Mouse (Mus musculus): ENCODE measurements around the gene Acsl1. TPM values are rescaled to one million over a fixed set of nuclear protein-coding genes. Genes with fewer than 3 reads are reported as not detected.

The Acsl1 gene
- polyA plus RNA-seq (2015; fragmentation: Nextera tagmentation; extraction: Ambion mirVana) = 12.2 and 12.3 TPM in 2 replicates

DNA sequence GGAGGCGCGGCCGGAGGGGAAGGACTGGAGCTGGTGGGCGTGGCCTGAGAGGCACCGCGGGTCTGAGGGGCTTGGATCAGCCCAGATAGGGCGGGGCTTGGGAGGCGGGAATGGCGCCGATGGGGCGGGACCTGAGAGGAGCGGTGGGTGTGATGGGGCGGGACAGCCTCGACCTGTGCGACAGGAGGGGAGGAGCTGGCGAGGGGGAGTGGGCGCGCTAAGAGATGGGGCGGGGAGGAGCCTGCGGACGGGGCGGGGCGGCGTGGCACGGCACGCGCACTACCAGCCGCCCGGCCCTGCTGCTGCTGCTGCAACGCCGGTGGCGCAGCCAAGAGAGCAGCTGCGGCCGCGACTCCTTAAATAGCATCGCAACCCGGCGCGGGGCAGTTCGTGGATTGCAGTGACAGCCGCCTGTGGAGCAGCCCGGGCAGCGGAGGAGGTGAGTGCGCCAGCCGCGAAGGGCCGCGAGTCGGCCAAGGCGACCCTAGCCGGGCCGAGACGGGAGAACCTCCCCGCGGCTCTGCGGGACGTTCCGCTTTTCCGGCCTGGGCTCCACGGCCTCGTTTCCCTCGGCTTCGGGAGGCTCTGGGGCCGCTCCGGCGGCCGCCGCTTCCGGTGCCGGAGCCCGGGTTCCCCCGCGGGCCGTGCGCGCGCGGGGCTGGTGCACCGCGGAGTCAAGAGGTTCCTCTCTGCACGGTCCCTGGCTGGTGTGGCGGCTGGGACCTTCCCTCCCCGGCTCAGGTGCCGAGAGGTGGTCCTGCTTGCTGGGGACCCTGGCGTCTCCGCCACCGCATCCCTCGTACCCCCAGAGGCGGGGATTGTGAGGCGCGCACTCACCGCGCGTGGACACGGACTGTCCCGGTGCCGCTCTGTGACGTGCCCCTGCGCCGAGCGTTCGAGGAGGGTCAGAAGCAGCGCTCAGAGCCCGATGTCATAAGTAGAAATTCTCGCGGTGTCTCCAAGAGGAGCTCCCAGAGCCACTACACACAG, at the start of gene Acsl1:
Gene Acsl1 (plus strand): TSS at position 246 of the 990 bp plus-strand sequence.
- Histone ChIP-seq H3K36me3 (no peaks in the 10 kb centered on the region), H3K9ac (peak within 1 kb of the TSS; percentile 89), H3K27ac (peak within 1 kb of the TSS; percentile 85), H3K27me3 (no peaks in the 10 kb centered on the region), H3K9me3 (no peaks in the 10 kb centered on the region), H3K4me3 (peak within 1 kb of the TSS; percentile 86), H3K4me1 (peaks cover 8% of the 10 kb centered on the region; the same call in 1 of the 2 replicates), H3K4me2 (peak within 1 kb of the TSS; percentile 90)
- peak; percentile 96 for ATAC-seq (ENCODE audit: insufficient number of reproducible peaks, insufficient read depth, low FRiP score, low TSS enrichment, low read depth)
- whole genome bisulfite sequencing = under 1% methylated on average over 103 of the region's 106 CpGs

DNA sequence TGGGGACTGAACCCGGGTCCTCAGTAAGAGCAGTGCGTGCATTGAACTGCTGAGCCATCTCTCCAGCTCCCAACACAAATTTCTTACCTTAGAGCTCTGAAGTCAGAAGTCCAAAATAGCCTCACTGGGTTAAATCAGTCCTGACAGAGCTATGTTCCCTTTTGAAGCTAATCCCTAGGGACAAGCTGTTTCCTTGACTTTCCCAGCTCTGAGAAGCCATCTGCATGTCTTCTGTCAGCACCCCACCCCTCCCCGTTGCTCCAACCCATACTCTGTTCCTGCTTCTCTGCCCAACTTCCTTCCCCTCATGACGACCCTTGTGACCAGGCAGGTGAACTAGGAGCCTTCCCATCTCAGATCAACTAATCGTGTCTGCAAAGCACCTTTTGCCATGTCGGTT, 49.3 kb upstream of the Acsl1 start:
- H3K4me1 ChIP-seq = 0 out of 2 replicates have a peak, but pooled peaks cover 5% of the 10 kb centered on the region
- H3K27me3 ChIP-seq = no peaks in the 10 kb centered on the region
- H3K4me2 ChIP-seq = no peak overlapping the region
- 70% methylated on average over 6 of the region's 6 CpGs for whole genome bisulfite sequencing
- no peaks in the 10 kb centered on the region for H3K9me3 ChIP-seq
- H3K27ac ChIP-seq = no peak overlapping the region
- no peak overlapping the region for H3K9ac ChIP-seq
- H3K4me3 ChIP-seq = no peak overlapping the region
- ATAC-seq (ENCODE audit: insufficient number of reproducible peaks, insufficient read depth, low FRiP score, low TSS enrichment, low read depth) = no peak
- no peaks in the 10 kb centered on the region for H3K36me3 ChIP-seq

DNA sequence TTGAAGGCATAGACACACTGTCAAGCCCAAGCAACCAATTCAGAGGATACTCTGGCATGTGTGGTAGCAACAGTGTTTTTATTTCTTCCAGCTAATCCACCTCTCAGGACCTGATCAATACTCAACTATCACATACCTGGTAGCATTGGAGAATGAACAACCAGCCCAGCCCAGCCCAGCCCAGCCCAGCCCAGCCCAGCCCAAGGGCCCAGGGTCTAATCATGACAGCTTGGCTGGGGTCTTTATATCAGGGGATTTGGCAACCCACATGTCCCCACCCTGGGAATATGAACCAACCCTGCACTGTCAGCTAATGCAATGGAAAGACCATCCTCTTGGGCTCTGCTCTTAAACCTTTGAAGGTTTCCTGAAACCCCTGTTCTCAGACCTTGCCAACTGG, 42.9 kb upstream of the Acsl1 start:
- Histone ChIP-seq H3K36me3 (no peaks in the 10 kb centered on the region), H3K27me3 (no peaks in the 10 kb centered on the region), H3K9me3 (no peaks in the 10 kb centered on the region), H3K4me1 (0 out of 2 replicates have a peak, but pooled peaks cover 5% of the 10 kb centered on the region), H3K4me3 (no peak overlapping the region), H3K27ac (no peak overlapping the region), H3K4me2 (no peak overlapping the region), H3K9ac (no peak overlapping the region)
- no peak for ATAC-seq (ENCODE audit: insufficient number of reproducible peaks, insufficient read depth, low FRiP score, low TSS enrichment, low read depth)

DNA sequence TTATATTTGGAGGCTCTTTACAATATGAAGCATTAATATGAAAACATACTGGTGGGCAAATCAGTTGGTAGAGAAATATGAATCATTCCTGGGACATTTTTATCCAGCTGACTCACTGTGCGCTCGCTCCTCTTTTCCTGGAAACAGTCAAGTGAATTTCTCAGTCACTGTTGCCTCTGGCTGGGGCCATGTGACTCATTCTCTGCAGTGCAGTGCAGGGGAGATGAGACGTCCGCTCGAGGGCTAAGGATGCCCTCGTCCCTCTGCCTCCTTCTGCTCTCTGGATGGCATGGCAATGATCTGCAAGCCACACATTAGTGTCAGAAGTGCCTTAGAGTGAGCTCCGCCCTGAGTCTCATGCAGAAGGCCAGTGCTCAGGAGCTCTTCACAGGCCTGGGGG, 41.0 kb upstream of the Acsl1 start:
- H3K27me3 ChIP-seq = no peaks in the 10 kb centered on the region
- no peaks in the 10 kb centered on the region for H3K36me3 ChIP-seq
- ATAC-seq (ENCODE audit: insufficient number of reproducible peaks, insufficient read depth, low FRiP score, low TSS enrichment, low read depth) = no peak
- no peak overlapping the region for H3K4me2 ChIP-seq
- H3K27ac ChIP-seq = no peak overlapping the region
- H3K4me3 ChIP-seq = no peak overlapping the region
- WGBS = 69% methylated on average over 7 of the region's 7 CpGs
- no peaks in the 10 kb centered on the region for H3K9me3 ChIP-seq
- 0 out of 2 replicates have a peak, but pooled peaks cover 5% of the 10 kb centered on the region for H3K4me1 ChIP-seq
- H3K9ac ChIP-seq = no peak overlapping the region

DNA sequence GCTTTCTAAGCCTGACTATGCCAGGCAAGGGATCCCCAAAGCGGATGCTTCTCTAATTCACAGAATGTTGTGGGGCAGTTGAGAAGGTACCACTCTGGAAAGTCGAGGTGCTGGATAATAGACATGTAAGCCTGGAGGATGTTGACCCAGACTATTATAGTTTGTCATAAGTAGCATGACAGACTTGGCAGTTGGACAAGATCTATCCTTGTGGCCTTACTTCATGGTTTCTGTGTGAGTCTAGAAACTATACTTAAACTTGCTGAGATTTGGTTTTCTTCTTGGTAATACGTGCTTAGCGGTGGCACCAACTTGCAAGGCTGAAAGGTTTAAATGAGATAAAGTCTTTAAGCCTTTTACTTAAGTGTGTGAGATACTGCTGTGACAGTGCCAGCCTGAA, 38.9 kb upstream of the Acsl1 start:
- no peaks in the 10 kb centered on the region for H3K9me3 ChIP-seq
- no peak overlapping the region for H3K4me2 ChIP-seq
- no peak overlapping the region for H3K27ac ChIP-seq
- no peaks in the 10 kb centered on the region for H3K4me1 ChIP-seq
- no peaks in the 10 kb centered on the region for H3K27me3 ChIP-seq
- WGBS = 86% methylated on average over 4 of the region's 4 CpGs
- H3K36me3 ChIP-seq = no peaks in the 10 kb centered on the region
- no peak for ATAC-seq (ENCODE audit: insufficient number of reproducible peaks, insufficient read depth, low FRiP score, low TSS enrichment, low read depth)
- H3K9ac ChIP-seq = no peak overlapping the region
- H3K4me3 ChIP-seq = no peak overlapping the region

- no peaks in the 10 kb centered on the region for H3K36me3 ChIP-seq
- H3K4me3 ChIP-seq = no peak overlapping the region
- no peaks in the 10 kb centered on the region for H3K27me3 ChIP-seq
- no peaks in the 10 kb centered on the region for H3K4me1 ChIP-seq
- no peak overlapping the region for H3K27ac ChIP-seq
- H3K4me2 ChIP-seq = no peak overlapping the region
- no peaks in the 10 kb centered on the region for H3K9me3 ChIP-seq
- no peak for ATAC-seq (ENCODE audit: insufficient number of reproducible peaks, insufficient read depth, low FRiP score, low TSS enrichment, low read depth)
- WGBS = 93% methylated on average over 3 of the region's 3 CpGs
- H3K9ac ChIP-seq = no peak overlapping the region
Observed at GRCm38 (mm10) chr8:46432581-46432980, 38.3 kb upstream of the Acsl1 start.

DNA sequence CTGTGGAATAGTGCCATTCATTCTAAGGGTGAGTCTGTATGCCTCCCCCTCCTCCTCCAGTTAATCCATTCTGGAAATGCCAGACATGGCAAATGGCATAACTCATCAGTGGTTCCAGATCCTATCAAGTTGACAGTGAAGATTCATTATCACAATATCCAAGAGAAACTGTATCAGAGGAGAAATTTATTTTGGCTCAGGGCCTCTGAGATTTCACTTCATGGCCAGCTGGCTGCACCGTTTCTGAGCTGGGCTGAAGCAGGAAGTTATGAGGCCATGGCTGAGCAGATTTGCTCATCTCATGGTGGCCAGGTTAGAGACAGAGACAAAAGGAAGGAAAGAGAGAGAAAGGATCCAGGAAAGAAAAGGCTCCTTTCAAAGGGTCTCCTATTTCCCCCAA, 37.2 kb upstream of the Acsl1 start:
- ATAC-seq (ENCODE audit: insufficient number of reproducible peaks, insufficient read depth, low FRiP score, low TSS enrichment, low read depth) = no peak
- H3K9ac ChIP-seq = no peak overlapping the region
- no peaks in the 10 kb centered on the region for H3K9me3 ChIP-seq
- no peak overlapping the region for H3K27ac ChIP-seq
- H3K4me2 ChIP-seq = no peak overlapping the region
- WGBS = 63% methylated on average over 1 of the region's 1 CpGs
- H3K4me3 ChIP-seq = no peak overlapping the region
- no peaks in the 10 kb centered on the region for H3K36me3 ChIP-seq
- H3K27me3 ChIP-seq = no peaks in the 10 kb centered on the region
- no peaks in the 10 kb centered on the region for H3K4me1 ChIP-seq

DNA sequence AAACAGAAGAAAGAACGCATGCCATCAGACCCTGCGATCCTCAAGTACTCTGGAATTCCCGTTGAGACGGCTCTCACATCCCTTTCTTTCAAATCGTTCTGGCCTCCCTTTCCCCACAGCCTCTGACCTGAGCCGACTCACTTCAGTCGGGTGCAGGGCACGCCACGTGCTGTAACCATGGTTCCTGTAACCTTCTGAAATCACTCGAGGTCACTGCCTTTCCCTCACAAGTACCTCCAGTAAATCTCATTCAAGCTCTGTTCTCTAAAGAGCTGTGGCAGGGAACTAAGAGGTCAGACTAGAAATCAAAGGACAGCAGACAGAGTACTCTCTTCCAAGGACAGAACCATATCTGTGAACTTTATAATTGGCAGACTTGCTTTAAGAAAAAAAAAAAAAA, 32.3 kb upstream of the Acsl1 start:
- no peaks in the 10 kb centered on the region for H3K27me3 ChIP-seq
- H3K4me1 ChIP-seq = no peaks in the 10 kb centered on the region
- H3K36me3 ChIP-seq = no peaks in the 10 kb centered on the region
- no peak overlapping the region for H3K4me3 ChIP-seq
- ATAC-seq (ENCODE audit: insufficient number of reproducible peaks, insufficient read depth, low FRiP score, low TSS enrichment, low read depth) = no peak
- H3K9me3 ChIP-seq = no peaks in the 10 kb centered on the region
- H3K9ac ChIP-seq = no peak overlapping the region
- no peak overlapping the region for H3K27ac ChIP-seq
- no peak overlapping the region for H3K4me2 ChIP-seq
- 78% methylated on average over 10 of the region's 10 CpGs for WGBS

- Histone ChIP-seq H3K9me3 (no peaks in the 10 kb centered on the region), H3K4me1 (no peaks in the 10 kb centered on the region), H3K4me3 (no peak overlapping the region), H3K36me3 (no peaks in the 10 kb centered on the region), H3K27me3 (no peaks in the 10 kb centered on the region), H3K4me2 (no peak overlapping the region), H3K27ac (no peak overlapping the region), H3K9ac (no peak overlapping the region)
- ATAC-seq (ENCODE audit: insufficient number of reproducible peaks, insufficient read depth, low FRiP score, low TSS enrichment, low read depth) = no peak
- 53% methylated on average over 12 of the region's 12 CpGs for WGBS
Observed at GRCm38 (mm10) chr8:46445964-46446915, 24.6 kb upstream of the Acsl1 start.

GRCm38 (mm10) chr8:46447334-46447733, 23.5 kb upstream of the Acsl1 start:
- no peaks in the 10 kb centered on the region for H3K9me3 ChIP-seq
- H3K4me3 ChIP-seq = no peak overlapping the region
- WGBS = 82% methylated on average over 6 of the region's 6 CpGs
- H3K27ac ChIP-seq = no peak overlapping the region
- no peak for ATAC-seq (ENCODE audit: insufficient number of reproducible peaks, insufficient read depth, low FRiP score, low TSS enrichment, low read depth)
- no peaks in the 10 kb centered on the region for H3K4me1 ChIP-seq
- no peak overlapping the region for H3K9ac ChIP-seq
- no peaks in the 10 kb centered on the region for H3K27me3 ChIP-seq
- H3K4me2 ChIP-seq = no peak overlapping the region
- H3K36me3 ChIP-seq = no peaks in the 10 kb centered on the region

GRCm38 (mm10) chr8:46448606-46449005, 22.2 kb upstream of the Acsl1 start:
- H3K36me3 ChIP-seq = no peaks in the 10 kb centered on the region

More at GRCm38 (mm10) chr8:46448606-46449005, 22.2 kb upstream of the Acsl1 start:
- Histone ChIP-seq H3K4me2 (no peak overlapping the region), H3K27ac (no peak overlapping the region), H3K4me3 (no peak overlapping the region), H3K9ac (no peak overlapping the region), H3K4me1 (no peaks in the 10 kb centered on the region), H3K9me3 (no peaks in the 10 kb centered on the region), H3K27me3 (no peaks in the 10 kb centered on the region)
- no peak for ATAC-seq (ENCODE audit: insufficient number of reproducible peaks, insufficient read depth, low FRiP score, low TSS enrichment, low read depth)
- 84% methylated on average over 5 of the region's 5 CpGs for WGBS
